Mouse (Mus musculus) stomach, adult 2 months (tissue): Measurements from ENCODE around the gene Bend3. TPM values are rescaled to one million over a fixed set of nuclear protein-coding genes. Genes with fewer than 3 reads are reported as not detected.

ENCODE experiments used
- polyA plus RNA-seq: library from polyadenylated mRNA; depleted of rRNA; stranded (reverse); fragments of >200 nt; gene quantifications from 2 replicates; pipeline ENCODE4 v1.2.3, GENCODE M21; 2012; rRNA removed

Bend3 gene
- 1.2 and 1.3 TPM in 2 replicates for polyA plus RNA-seq

DNA sequence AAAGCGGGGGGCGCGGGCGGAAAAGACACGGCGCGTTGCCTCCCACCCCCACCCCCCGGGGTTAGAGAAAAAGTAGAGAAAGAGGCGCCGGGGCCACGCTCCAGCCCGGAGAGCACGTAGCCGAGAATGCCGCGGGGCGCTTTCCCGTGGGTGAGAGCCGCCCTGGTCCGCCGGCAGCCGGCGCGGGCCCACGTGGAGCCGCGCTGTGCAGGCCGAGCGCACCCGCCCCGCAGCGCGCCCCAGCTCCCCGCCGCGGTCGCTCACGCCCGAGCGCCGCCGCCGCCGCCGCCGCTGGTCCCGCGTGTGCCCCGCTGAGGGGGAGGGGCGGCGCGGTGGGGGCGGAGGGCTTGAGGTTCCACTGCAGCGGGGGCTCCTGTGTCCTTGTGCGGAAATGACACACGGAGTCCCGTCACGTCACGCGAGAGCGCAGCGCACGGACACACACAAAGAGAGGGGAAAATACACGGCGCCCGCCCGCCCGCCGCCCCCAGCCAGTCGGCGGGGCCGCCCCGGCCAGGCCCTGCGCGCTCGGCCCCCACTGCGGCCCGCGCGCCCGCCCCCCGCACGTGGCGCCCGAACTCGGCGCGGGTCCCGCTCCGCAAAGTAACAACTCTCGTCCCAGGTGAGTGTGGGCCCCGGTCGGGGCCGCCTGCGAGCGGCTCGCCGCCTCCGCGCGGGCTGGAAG is at the start of gene Bend3:
TSS of gene Bend3 (plus strand) at position 81 of the 685 bp plus-strand sequence.

DNA sequence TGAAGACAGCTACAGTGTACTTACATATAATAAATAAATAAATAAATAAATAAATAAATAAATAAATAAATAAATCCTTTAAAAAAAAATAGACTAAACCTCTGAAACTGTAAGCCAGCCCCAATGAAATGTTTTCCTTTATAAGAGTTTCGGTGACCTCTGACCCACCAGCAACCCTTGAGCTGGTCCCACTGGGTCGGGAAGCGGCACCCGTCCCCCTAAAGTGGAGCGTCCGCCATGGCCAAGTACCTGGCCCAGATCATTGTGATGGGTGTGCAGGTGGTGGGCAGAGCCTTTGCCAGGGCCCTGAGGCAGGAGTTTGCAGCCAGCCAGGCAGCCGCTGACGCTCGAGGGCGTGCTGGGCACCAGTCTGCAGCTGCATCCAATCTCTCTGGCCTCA is 45.3 kb downstream of the Bend3 start, which contains the start of gene Gm9803:
TSS of gene Gm9803 (plus strand) at position 154 of the 400 bp plus-strand sequence.

DNA sequence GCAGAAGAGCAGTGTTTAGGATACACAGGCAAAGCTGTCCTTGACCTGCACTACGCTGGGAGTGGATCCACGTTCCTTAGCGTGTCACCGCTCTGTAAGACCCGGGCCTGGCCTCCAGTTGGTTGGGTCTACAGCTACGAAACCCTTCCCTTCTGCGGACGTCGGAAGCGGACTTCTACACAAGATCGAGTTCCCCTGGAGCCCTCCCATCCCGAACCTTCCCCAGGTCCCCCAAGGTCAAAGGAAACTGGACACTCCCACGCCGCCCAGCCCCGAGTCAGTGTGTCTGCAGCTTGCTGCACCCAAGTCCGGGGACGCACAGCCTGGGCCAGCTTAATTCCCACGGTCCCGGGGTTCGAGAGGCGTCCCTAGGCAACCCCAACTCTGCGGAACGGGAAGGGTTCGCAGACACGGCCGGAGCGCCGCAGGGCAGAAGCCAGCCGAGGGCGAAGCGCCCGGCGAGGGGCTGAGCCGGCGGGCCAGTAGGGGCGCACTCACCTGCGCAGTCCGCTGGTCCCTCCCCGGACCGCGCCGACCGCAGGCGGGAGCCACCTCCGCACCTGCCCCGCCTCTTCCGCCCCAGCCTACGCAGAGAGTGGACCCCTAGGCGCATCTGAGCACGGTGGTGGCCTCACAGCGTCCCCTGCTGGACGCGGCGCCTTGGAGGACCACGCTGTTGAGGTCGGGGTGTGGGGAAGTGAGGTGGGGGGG is 62.0 kb downstream of the Bend3 start, which contains the start of gene 1700021F05Rik:
TSS of gene 1700021F05Rik (minus strand) at position 553 of the 711 bp plus-strand sequence.

Other genes with a start within 250 kb of the Bend3 start
- gene Gm9803, start 45.3 kb downstream of the Bend3 start, polyA plus RNA-seq: 28.8 and 62.2 TPM in 2 replicates
- 2.4 and 4.8 TPM in 2 replicates for gene 1700021F05Rik, start 62.2 kb downstream of the Bend3 start, polyA plus RNA-seq
- gene Cd24a, start 99.5 kb downstream of the Bend3 start, polyA plus RNA-seq: 263 and 295 TPM in 2 replicates